In the genomic region with DNA sequence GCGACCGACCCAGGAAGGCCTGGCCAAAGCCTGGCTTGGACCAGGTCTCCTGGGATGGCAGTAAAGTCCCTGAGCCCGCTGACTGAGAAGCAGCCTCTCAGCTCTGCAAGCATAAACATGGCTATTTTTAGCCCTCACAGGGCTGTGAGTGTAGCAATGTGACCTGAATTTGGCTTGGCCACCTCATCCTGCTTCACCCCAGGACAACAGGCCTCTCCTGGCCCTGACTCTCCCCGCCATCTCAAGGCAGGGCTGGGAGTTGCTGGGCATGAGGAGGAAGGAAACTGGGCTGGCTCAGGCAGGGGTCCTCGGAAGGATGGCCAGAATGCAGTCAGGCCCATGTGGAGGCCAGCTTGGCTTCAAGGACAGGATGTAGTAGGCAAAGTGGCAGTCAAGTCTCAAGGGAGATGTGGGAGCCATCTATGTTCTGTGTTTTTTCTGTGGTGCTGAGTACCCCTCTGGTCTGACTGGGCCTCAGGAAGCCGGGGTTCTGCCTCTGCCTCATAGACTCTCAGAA, we compare ENCODE assay signal across 8 mouse cellular contexts. TPM values are rescaled to one million over a fixed set of nuclear protein-coding genes. Genes with fewer than 3 reads are reported as not detected.
DNase-seq lines count a peak whose midpoint lies in the region; ATAC-seq lines count a peak whose summit lies in the region.

No protein-coding gene starts in this region.

- 88% methylated on average over 6 of the region's 6 CpGs for WGBS in forebrain, embryonic 12.5 days
- 92% methylated on average over 6 of the region's 6 CpGs for WGBS in forebrain, embryonic 11.5 days
- 62% methylated on average over 6 of the region's 6 CpGs for WGBS in kidney, embryonic 15.5 days

- H3K27me3 ChIP-seq in forebrain, embryonic 12.5 days: no peaks in the 10 kb centered on the region
- no peaks in the 10 kb centered on the region for H3K27me3 ChIP-seq in forebrain, embryonic 11.5 days (ENCODE audit: control insufficient read depth, insufficient read depth, low read length)
- H3K27me3 ChIP-seq in kidney, embryonic 15.5 days: no peaks in the 10 kb centered on the region

- ATAC-seq in forebrain, embryonic 12.5 days (ENCODE audit: low FRiP score): no peak
- no peak for ATAC-seq in forebrain, embryonic 11.5 days (replicated peaks; ENCODE audit: low FRiP score)
- no peak for ATAC-seq in kidney, embryonic 15.5 days (replicated peaks; ENCODE audit: low FRiP score)

- H3K36me3 ChIP-seq in forebrain, embryonic 12.5 days (replicated peaks): no peaks in the 10 kb centered on the region
- H3K36me3 ChIP-seq in forebrain, embryonic 11.5 days (ENCODE audit: control insufficient read depth, insufficient read depth, low read length): no peaks in the 10 kb centered on the region
- H3K36me3 ChIP-seq in kidney, embryonic 15.5 days: no peaks in the 10 kb centered on the region

- no peak overlapping the region for H3K4me2 ChIP-seq in forebrain, embryonic 12.5 days
- H3K4me2 ChIP-seq in forebrain, embryonic 11.5 days (ENCODE audit: low read depth, low read length, severe bottlenecking): no peak overlapping the region
- no peak overlapping the region for H3K4me2 ChIP-seq in kidney, embryonic 15.5 days

- H3K9ac ChIP-seq in forebrain, embryonic 12.5 days: no peak overlapping the region
- no peak overlapping the region for H3K9ac ChIP-seq in forebrain, embryonic 11.5 days (ENCODE audit: low read length)
- H3K9ac ChIP-seq in kidney, embryonic 15.5 days: no peak overlapping the region

- intact Hi-C loops in gastrocnemius, postnatal 14 days (cut with DNase I; ENCODE audit: low total_unique reads): no loop called here

- H3K9me3 ChIP-seq in forebrain, embryonic 12.5 days: no peaks in the 10 kb centered on the region
- H3K9me3 ChIP-seq in forebrain, embryonic 11.5 days (ENCODE audit: control insufficient read depth, low read length): no peaks in the 10 kb centered on the region
- no peaks in the 10 kb centered on the region for H3K9me3 ChIP-seq in kidney, embryonic 15.5 days (replicated peaks)

- peaks cover 98% of the 10 kb centered on the region for H3K4me1 ChIP-seq in forebrain, embryonic 12.5 days
- peaks cover 17% of the 10 kb centered on the region; the same call in 1 of the 2 replicates for H3K4me1 ChIP-seq in forebrain, embryonic 11.5 days (replicated peaks; ENCODE audit: control insufficient read depth, insufficient read depth, low read length)
- peaks cover 99% of the 10 kb centered on the region for H3K4me1 ChIP-seq in kidney, embryonic 15.5 days

- no peak for DNase-seq in forebrain, embryonic 11.5 days (ENCODE audit: low spot score)
- DNase-seq in adrenal gland, postnatal 10 days: peak; percentile 78
- DNase-seq in gastrocnemius, postnatal 14 days: peak; percentile 72
- peak; percentile 66 to 71 for DNase-seq in lung, postnatal 4 days
- no peak for DNase-seq in urinary bladder, adult 18-20 months (ENCODE audit: low spot score in 2 of 2)
- DNase-seq in thymus, adult 18-20 months: no peak

- H3K4me3 ChIP-seq in forebrain, embryonic 12.5 days (replicated peaks): no peak overlapping the region
- no peak overlapping the region for H3K4me3 ChIP-seq in forebrain, embryonic 11.5 days (ENCODE audit: low read depth, low read length)
- H3K4me3 ChIP-seq in kidney, embryonic 15.5 days (replicated peaks): no peak overlapping the region

- H3K27ac ChIP-seq in forebrain, embryonic 12.5 days: 0 out of 2 replicates have a peak overlapping the region, but pooled peaks have one; percentile 10
- no peak overlapping the region for H3K27ac ChIP-seq in forebrain, embryonic 11.5 days (ENCODE audit: low read depth, low read length)
- H3K27ac ChIP-seq in kidney, embryonic 15.5 days: peak overlapping the region; percentile 59

RNA-seq across cellular contexts. Expression of gene Zmiz1, which starts 29.2 kb away (rescaled TPM):
- 64.1 and 68.3 TPM in 2 replicates for polyA plus RNA-seq in forebrain, embryonic 12.5 days (2016; fragmentation: Nextera tagmentation; extraction: Ambion mirVana)
- polyA plus RNA-seq in forebrain, embryonic 11.5 days (2014; fragmentation: Nextera tagmentation; extraction: Ambion mirVana): 70.1 and 71.2 TPM in 2 replicates
- total RNA-seq in adrenal gland, postnatal 10 days (2021): 10 to 100 TPM; 63.8 to 73.3 TPM
- 10 to 100 TPM; 30.3 to 36.0 TPM for total RNA-seq in gastrocnemius, postnatal 14 days (2021)
- polyA plus RNA-seq in kidney, embryonic 15.5 days (2015; fragmentation: Nextera tagmentation; extraction: Ambion mirVana): 41.8 and 47.3 TPM in 2 replicates

Comparison
In these comparisons a context has a peak if more than half of its experiments do, and no peak if none do; other contexts are left out.
1. DNase-seq: peak in adrenal gland, postnatal 10 days (single experiment), gastrocnemius, postnatal 14 days (single experiment) and lung, postnatal 4 days (2 of 2); none in forebrain, embryonic 11.5 days (single experiment), urinary bladder, adult 18-20 months (0 of 2) and thymus, adult 18-20 months (0 of 2).